Mouse (Mus musculus): ENCODE data around the gene Actr3.
"Not testable (repeated sequence)": the region's sequence is repeated elsewhere in the genome, so short reads cannot be mapped to it uniquely, and the experiment has no call there.

Gene Actr3

GRCm38 (mm10) chr1:125439556-125439955 is 4.0 kb upstream of the Actr3 start:
- in situ Hi-C loops (cut with MboI, MseI) = loop anchor here (5.0 to 25.0 kb wide), 2 partner anchors 33 to 1773 kb away; partner anchors contain the start of gene Mgat5

DNA sequence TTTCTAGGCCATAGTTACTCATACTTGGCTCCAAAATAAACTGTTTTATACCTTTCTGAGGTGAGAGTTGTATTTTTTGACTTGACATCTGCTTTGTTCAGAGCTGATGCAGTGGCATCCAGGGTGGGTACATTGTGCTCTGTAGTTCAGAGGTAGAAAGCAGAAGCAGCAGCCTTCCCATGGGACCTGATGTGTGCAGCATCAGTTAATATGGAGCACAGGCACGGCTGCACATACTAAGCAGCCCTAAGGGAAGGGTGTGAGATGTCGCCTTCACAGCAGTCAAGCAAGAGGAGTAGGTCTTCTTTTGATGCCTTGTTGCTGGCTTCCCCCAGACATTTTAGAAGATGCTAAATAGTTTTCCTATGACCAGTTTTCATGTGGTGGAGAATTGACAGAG is 3.3 kb upstream of the Actr3 start:
- in situ Hi-C loops (cut with MboI, MseI) = loop anchor here (5.0 to 25.0 kb wide), 2 partner anchors 33 to 1773 kb away; partner anchors contain the start of gene Mgat5

- in situ Hi-C loops (cut with MboI, MseI) = loop anchor here (5.0 to 25.0 kb wide), 2 partner anchors 34 to 1774 kb away; partner anchors contain the start of gene Mgat5
These were observed 2.4 kb upstream of the Actr3 start for GRCm38 (mm10) chr1:125437927-125438326.

- in situ Hi-C loops (cut with MboI, MseI) = loop anchor here (5.0 to 25.0 kb wide), 2 partner anchors 35 to 1775 kb away; partner anchors contain the start of gene Mgat5
These were observed 1.6 kb upstream of the Actr3 start for GRCm38 (mm10) chr1:125437161-125437560.

- in situ Hi-C loops (cut with MboI, MseI) = loop anchor here (5.0 to 25.0 kb wide), 2 partner anchors 37 to 1777 kb away; partner anchors contain the start of gene Mgat5
These were observed 534 bp downstream of the Actr3 start for GRCm38 (mm10) chr1:125435018-125435368.

DNA sequence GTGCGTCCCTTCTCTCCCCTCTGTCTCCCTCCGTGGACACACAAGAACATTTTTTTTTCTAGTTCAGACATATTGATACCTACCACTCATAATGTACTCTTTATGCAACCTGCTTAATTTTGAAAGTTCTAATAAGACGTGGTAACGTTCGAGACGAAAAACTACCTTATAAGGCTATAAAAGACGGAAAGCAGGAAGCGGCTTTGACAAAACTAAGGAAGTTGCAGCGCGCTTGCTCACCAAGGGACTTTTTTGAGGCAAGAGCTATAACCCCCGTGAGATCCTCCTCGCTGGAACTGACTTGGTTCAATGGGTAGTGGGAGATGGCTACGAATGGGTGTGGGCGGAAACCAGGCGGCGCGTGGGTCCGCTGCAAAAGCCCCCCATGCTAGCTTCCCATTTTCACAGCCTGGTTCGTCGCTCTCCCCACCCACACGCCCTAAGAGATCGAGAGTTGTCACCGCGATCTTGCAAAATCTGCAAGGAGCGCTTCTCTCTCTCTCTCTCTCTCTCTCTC is 984 bp downstream of the Actr3 start:
- in situ Hi-C loops (cut with MboI, MseI) = loop anchor here (5.0 to 25.0 kb wide), 2 partner anchors 38 to 1778 kb away; partner anchors contain the start of gene Mgat5

DNA sequence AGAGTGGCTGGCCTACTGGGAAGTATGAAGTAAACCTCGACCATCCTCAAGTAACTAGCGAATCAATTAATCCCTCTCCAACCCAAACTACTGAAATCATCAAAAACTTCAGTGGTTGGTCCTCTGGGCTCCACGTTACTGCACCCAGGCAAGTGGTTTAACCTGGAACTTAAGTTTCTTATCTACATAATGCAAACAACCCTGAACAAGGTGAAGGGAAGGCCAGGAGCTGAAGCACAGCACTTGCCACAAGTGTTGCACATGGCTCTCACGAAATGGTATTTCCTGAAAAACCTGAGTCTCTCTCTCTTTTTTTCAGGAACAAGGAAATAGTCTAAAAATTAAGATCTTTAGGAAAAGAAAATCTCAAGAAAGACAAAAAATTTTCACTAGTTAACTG is 4.2 kb downstream of the Actr3 start:
- in situ Hi-C loops (cut with MboI, MseI) = loop anchor here (25.0 kb wide), 1 partner anchor 1781 kb away; the partner anchor contains the start of gene Mgat5

DNA sequence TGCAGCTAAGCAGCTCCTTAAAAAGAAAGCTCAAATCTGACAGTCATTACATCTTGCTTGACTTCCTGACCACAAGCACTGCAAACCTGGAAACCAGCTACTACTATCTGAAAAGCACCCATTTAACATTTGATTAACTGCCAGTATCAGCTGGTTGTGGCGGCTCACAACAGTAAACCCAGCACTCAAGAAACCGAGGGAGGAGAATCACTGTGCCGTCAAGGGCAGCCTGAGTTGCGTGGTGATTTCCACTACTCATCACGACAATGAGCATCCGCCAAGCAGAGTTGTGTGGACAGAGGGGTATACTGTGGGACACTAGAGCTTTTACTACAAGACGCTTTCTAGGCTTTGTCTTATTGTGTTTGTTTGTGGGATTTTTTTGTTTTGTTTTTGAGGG is 4.8 kb downstream of the Actr3 start:
- in situ Hi-C loops (cut with MboI, MseI) = loop anchor here (25.0 kb wide), 1 partner anchor 1782 kb away; the partner anchor contains the start of gene Mgat5

GRCm38 (mm10) chr1:125429984-125430383 is 5.5 kb downstream of the Actr3 start:
- in situ Hi-C loops (cut with MboI, MseI) = loop anchor here (10.0 to 25.0 kb wide), 2 partner anchors 135 to 1782 kb away; partner anchors contain the start of genes Mgat5 and Slc35f5

DNA sequence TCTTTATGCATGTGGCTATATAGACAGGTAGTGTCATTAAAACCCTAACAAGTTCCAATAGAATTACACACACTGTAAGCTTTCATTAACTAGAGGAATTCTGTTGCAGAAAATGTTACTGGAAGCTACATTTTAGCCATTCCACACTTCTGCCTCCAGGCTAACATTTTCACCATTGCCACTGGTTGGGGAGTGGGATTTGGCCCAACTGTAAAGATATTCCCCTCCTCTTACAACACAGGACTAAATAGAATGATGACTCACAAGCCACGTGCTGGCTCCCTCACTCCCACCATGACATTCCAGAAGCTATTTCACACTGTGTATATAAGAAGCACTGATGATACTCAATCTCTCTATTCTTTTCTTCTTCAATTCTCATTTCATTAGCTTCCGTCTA is 7.2 kb downstream of the Actr3 start:
- in situ Hi-C loops (cut with MboI, MseI) = loop anchor here (10.0 to 25.0 kb wide), 2 partner anchors 136 to 1784 kb away; partner anchors contain the start of genes Mgat5 and Slc35f5

GRCm38 (mm10) chr1:125426387-125427045 is 9.0 kb downstream of the Actr3 start:
- in situ Hi-C loops (cut with MboI, MseI) = loop anchor here (10.0 to 25.0 kb wide), 2 partner anchors 138 to 1786 kb away; partner anchors contain the start of genes Mgat5 and Slc35f5

DNA sequence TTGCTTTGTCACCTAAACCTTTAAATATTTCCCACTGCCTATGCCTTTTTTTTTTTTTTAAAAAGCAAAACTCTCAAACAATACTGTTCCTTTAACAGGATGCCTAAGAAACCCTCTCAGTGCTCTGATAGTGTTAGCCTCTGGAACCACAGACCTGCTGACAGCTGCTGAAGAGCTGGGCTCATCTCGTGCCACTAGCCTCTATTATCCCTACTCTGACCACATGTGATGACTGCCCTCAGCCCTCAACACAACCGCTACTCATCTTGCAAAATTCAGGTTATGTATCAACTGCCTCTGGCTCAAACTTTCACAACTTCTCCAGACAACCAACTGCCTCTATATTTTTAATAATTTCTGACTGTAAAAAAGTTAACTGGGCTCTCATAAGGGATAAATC is 15.6 kb downstream of the Actr3 start:
- in situ Hi-C loops (cut with MboI, MseI) = loop anchor here (10.0 kb wide), 1 partner anchor 145 kb away; the partner anchor contains the start of gene Slc35f5

- in situ Hi-C loops (cut with MboI, MseI) = no loop called here
These were observed 16.8 kb downstream of the Actr3 start for GRCm38 (mm10) chr1:125418732-125419131.

- in situ Hi-C loops (cut with MboI, MseI) = no loop called here
These were observed 28.3 kb downstream of the Actr3 start for GRCm38 (mm10) chr1:125407220-125407619.

GRCm38 (mm10) chr1:125395391-125395790 is 40.1 kb downstream of the Actr3 start:
- in situ Hi-C loops (cut with MboI, MseI) = no loop called here

DNA sequence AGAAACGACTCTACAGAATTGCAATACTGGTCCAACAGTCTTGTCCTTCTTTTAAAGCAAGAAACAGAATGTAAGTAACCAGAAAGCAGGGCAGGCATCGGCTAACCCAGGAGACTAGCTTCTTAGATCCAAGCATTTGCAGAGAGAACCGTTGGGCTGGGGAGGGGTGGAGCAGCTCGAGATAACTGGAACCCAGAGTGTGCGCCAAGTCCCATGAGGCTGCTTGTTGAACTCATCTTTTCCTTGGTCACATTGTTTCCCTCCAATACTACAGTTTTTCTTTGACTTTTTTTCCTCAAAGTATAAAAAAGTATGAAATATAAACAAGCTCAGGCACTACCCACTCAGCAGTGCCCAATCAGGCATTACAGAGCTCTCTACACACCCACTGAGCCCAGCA is 42.2 kb downstream of the Actr3 start:
- in situ Hi-C loops (cut with MboI, MseI) = not testable (repeated sequence)

DNA sequence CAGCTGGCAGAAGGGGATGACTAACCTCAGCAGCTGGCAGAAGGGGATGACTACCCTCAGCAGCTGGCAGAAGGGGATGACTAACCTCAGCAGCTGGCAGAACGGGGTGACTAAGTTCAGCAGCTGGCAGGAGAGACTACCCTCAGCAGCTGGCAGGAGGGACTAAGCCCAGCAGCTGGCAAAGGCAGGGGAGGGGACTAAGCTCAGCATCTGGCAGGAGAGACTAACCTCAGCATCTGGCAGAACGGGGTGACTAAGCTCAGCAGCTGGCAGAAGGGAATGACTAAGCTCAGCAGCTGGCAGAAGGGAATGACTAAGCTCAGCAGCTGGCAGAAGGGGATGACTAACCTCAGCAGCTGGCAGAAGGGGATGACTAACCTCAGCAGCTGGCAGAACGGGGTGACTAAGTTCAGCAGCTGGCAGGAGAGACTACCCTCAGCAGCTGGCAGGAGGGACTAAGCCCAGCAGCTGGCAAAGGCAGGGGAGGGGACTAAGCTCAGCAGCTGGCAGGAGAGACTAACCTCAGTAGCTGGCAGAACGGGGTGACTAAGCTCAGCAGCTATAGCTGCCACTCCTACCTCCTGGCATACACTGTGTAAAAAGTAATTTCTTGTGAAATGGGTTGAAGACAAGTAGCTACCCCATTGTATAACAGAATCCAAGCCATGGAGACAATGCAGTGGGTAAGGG is 45.3 kb downstream of the Actr3 start:
- in situ Hi-C loops (cut with MboI, MseI) = not testable (repeated sequence)

GRCm38 (mm10) chr1:125389634-125390033 is 45.9 kb downstream of the Actr3 start:
- in situ Hi-C loops (cut with MboI, MseI) = loop anchor here (10.0 kb wide), 1 partner anchor 175 kb away; the partner anchor contains the start of gene Slc35f5

GRCm38 (mm10) chr1:125388370-125388769 is 47.2 kb downstream of the Actr3 start:
- in situ Hi-C loops (cut with MboI, MseI) = loop anchor here (10.0 kb wide), 1 partner anchor 176 kb away; the partner anchor contains the start of gene Slc35f5

- in situ Hi-C loops (cut with MboI, MseI) = loop anchor here (10.0 kb wide), 1 partner anchor 179 kb away; the partner anchor contains the start of gene Slc35f5
These were observed 49.3 kb downstream of the Actr3 start for GRCm38 (mm10) chr1:125386217-125386616.

GRCm38 (mm10) chr1:125382622-125383021 is 52.9 kb downstream of the Actr3 start:
- in situ Hi-C loops (cut with MboI, MseI) = loop anchor here (10.0 kb wide), 1 partner anchor 182 kb away; the partner anchor contains the start of gene Slc35f5

Data from T-helper 1 cell (primary cell).